Mouse (Mus musculus): ENCODE data around the gene Slc39a5.

The Slc39a5 gene

GRCm38 (mm10) chr10:128401056-128401455 is at the start of gene Slc39a5:
Gene Slc39a5, minus strand, starts transcription at chr10:128401229.
- ATAC-seq (ENCODE audit: insufficient number of reproducible peaks, low FRiP score, low TSS enrichment): no peak

DNA sequence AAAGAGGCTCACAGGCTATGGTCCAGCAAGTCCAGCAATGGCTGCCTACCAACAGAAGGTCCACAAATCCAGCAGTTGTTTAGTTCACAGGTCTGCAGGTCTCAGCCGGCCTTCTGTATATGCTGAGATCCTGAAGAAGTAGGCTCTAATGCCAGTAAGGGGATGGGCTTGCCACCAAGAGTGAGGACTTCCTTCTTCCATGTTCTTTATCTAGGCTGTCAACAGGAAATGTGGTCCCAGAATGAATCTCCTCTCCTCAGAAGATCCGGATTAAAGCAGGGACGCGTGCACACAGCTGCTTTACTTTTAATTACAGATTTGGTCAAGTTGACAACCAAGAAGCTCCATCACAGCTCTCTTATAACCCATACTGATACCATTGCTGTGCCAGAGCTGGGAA is 44.4 kb upstream of the Slc39a5 start:
- no peak for ATAC-seq (ENCODE audit: insufficient number of reproducible peaks, low FRiP score, low TSS enrichment)

DNA sequence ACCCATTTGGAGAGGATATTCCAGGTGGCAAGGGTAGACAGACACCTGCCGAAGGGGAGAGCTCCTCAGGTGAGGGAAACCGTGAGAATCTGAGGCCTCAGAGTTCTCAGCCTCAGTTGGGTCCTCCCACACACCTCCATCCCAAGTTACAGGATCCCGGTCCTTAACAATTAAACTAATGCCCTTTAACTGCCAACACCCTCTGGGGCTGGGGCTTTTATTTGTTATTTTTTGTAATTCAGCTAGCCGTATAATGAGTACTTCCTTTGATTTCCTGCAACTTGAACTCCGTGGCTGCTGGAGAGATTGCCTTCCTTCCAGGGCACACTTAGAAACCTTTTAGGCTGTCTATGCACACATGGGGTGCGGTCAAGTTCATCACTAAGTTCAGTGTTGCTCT is 43.3 kb upstream of the Slc39a5 start:
- ATAC-seq (ENCODE audit: insufficient number of reproducible peaks, low FRiP score, low TSS enrichment): no peak

DNA sequence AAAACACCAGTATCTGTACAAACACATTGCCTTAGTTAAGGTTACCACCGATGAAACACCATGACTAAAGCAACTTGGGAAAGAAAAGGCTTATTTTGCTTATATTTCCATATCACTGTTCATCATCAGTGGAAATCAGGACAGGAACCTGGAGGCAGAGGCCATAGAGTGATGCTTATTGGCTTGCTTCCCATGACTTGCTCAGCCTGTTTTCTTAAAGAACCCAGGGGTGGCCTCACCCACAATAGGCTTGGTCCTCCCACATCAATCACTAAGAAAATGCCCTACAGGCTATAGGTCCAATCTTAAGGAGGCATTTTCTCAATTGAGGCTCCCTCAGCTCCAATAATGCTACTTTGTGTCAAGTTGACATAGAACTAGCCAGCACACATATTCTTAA is 41.7 kb upstream of the Slc39a5 start:
- no peak for ATAC-seq (ENCODE audit: insufficient number of reproducible peaks, low FRiP score, low TSS enrichment)

GRCm38 (mm10) chr10:128441324-128442119 is 40.5 kb upstream of the Slc39a5 start:
- ATAC-seq (ENCODE audit: insufficient number of reproducible peaks, low FRiP score, low TSS enrichment): 0 out of 2 replicates have a peak, but pooled peaks have one; percentile 36

DNA sequence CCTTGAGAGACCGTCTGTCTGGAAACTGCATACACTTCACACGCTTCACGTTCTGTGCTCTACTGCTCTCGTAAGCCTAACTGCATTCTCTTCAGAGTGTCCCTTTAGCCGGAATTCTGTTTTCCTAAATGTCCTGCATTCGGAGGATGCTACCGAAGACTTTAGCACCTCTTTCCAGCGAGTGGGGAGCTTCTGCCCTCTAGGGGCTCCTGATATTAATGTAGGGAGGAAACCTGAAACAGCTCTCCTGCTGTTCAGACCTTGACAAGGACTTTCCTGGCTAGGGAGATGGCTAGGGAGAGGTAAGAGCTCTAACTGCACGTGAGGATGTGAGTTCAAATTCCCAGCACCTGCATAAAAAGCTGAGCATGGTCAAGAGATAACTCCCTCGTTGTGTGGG is 39.4 kb upstream of the Slc39a5 start:
- no peak for ATAC-seq (ENCODE audit: insufficient number of reproducible peaks, low FRiP score, low TSS enrichment)

- ATAC-seq (ENCODE audit: insufficient number of reproducible peaks, low FRiP score, low TSS enrichment): no peak
Observed at GRCm38 (mm10) chr10:128438675-128439279, 37.7 kb upstream of the Slc39a5 start.

GRCm38 (mm10) chr10:128436376-128436775 is 35.3 kb upstream of the Slc39a5 start:
- ATAC-seq (ENCODE audit: insufficient number of reproducible peaks, low FRiP score, low TSS enrichment): no peak; the same call in 1 of the 2 replicates

DNA sequence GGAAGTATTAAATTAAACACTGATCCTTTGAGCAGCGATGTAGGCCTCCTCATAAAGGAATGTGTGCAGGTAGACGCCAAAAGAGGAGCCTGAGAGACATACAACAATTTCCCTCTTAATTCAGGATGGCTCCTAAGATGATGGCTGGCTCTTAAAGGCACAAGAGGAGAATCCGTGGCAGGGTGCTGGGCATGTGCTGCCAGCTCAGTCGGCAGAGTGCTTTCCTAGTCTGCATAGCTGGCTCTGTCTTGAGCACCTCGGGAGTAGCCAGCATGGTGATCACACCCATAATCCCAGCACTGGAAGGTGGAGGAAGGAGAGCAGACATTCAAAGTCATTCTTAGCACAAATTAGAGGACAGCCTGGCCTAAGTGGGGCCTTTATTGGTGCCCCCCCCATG is 34.8 kb upstream of the Slc39a5 start:
- no peak for ATAC-seq (ENCODE audit: insufficient number of reproducible peaks, low FRiP score, low TSS enrichment)

DNA sequence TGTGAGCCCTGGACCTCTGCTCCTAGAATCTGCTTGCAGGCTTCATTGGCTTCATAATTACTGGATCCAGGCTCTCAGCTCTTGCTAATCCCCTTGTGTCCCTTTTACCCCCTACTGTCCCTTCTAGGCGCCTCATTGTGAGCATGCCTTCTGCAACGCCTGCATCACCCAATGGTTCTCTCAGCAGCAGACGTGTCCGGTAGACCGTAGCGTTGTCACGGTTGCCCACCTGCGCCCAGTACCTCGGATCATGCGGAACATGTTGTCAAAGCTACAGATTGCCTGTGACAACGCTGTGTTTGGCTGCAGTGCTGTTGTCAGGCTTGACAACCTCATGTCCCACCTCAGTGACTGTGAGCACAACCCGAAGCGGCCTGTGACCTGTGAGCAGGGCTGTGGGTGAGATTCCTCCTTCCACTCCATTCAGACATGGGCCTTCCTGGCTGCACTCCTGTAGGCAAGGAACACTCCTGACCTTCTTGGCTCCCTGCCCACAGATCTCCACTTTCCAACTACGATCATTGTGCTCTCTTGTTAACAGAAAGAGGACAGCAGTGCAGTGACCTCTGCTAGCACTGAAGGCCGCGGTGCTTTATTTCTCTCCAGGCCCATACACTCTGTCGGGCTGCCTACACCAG is 34.3 kb upstream of the Slc39a5 start:
- no peak; the same call in 1 of the 2 replicates for ATAC-seq (ENCODE audit: insufficient number of reproducible peaks, low FRiP score, low TSS enrichment)

- no peak for ATAC-seq (ENCODE audit: insufficient number of reproducible peaks, low FRiP score, low TSS enrichment)
Observed at GRCm38 (mm10) chr10:128434681-128435080, 33.7 kb upstream of the Slc39a5 start.

GRCm38 (mm10) chr10:128433417-128433816 is 32.4 kb upstream of the Slc39a5 start:
- no peak for ATAC-seq (ENCODE audit: insufficient number of reproducible peaks, low FRiP score, low TSS enrichment)

DNA sequence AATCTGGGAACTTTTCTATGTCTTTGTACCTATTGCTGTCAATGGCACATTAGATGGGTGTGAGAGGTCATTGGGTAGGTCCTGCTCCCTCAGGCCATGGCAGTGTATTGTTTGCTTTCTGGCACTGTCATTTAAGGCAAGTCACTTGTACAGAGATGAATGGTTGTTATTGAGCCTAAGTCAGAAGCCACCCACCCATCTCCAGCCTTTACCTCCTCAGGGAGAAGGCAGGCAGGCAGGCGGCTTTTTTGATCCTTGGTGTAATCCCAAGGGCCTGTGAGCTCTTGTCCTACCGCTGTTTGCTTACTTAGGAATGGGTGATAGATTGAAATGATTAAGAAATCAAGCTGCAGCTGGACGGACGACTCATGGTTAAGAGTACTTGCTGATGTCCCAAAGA is 28.4 kb upstream of the Slc39a5 start:
- no peak for ATAC-seq (ENCODE audit: insufficient number of reproducible peaks, low FRiP score, low TSS enrichment)

DNA sequence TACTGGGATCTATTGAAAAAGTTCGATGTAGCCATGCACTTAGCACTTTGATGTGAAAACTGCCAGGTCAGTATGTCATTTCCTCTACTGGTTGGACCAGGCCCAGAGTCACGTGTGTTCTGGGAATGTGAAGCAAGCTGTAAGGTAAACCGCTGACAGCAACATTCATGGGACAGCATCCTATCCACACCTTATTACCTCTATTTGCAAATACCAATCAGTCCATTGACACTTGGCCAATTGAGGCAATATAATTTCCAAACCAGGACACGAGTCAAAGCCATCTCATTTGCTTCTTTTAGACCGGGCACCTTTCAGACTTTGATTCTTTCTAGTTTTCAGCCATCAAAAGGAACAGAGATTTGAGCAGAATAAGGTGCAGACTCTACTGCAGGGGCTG is 28.0 kb upstream of the Slc39a5 start:
- ATAC-seq (ENCODE audit: insufficient number of reproducible peaks, low FRiP score, low TSS enrichment): no peak

DNA sequence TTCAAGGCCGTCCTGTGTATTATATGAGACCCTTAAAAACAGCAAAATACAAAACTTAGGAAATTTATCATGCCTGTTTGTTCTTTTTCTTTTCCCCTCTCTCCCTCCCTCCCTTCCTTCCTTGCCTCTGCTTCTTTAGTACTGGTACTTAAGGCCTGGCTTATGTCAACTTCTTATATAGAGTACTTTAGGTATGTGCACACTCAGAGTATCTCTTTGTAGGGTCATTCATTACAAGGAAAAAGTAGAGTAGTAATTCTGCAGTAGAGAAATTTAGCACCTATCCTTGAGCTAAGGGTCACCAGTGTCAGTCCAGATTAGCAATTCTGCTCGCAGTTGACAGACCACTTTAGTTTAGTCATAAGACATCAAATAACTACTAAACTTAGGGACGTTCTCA is 24.2 kb upstream of the Slc39a5 start:
- ATAC-seq (ENCODE audit: insufficient number of reproducible peaks, low FRiP score, low TSS enrichment): no peak

GRCm38 (mm10) chr10:128424604-128425003 is 23.6 kb upstream of the Slc39a5 start:
- ATAC-seq (ENCODE audit: insufficient number of reproducible peaks, low FRiP score, low TSS enrichment): no peak

DNA sequence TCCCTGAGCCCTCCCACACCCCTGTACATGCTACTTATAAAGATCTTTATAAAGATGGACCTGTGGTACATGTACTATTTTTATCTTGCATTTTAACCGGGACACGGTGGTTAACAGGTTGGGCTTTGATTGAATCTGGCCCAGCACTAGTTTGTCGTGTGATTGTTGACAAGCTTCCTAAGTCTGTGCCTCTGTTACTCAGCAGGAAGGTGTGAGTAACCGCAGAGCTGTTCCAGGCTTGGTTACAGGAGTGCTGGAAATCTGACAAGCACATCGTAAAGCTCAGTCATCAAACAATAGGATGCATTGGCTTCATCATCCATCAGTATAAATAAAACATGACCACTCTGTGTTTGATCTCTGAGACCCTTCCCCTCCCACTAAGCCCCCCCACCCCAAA is 21.4 kb upstream of the Slc39a5 start:
- ATAC-seq (ENCODE audit: insufficient number of reproducible peaks, low FRiP score, low TSS enrichment): no peak

DNA sequence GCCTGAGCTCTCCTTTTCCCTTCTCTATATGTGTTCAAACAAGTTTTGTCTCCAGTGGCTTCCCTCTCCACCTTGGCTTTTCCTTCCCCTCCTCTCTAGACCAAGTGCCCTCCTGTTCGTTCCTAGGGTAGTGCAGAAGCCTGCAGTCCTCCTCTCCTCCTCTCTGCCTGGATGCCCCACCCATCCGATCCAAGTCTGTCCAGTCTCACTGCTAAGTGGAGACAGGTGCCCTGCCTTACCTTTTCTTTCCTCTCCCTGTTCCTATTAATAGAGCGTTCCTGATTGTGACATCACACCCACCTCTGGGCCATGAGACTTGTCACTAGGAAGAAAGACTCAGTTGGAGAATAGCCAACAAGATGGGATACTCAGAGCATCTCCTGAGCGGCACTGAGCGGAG is 13.8 kb upstream of the Slc39a5 start:
- no peak for ATAC-seq (ENCODE audit: insufficient number of reproducible peaks, low FRiP score, low TSS enrichment)

DNA sequence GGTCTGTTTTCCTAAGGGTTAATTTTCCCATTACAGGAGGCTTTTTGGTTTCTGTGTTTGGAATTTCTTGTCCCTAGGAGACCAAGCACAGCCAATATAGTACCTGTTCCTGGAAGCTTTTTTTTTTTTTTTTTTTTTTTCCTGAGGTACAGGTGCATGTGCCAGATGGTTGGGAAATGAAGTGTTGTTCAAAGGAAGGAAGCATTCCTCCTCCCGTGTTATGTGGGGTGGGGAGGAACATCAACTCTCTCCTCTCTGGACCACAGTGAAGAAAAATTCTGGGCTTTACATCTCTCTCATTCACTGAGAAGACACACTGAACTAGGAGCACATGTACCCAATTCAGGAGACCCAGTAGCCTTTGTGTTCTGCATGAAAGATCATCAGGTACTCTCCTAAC is 12.0 kb upstream of the Slc39a5 start:
- ATAC-seq (ENCODE audit: insufficient number of reproducible peaks, low FRiP score, low TSS enrichment): no peak

GRCm38 (mm10) chr10:128412558-128412957 is 11.5 kb upstream of the Slc39a5 start:
- no peak for ATAC-seq (ENCODE audit: insufficient number of reproducible peaks, low FRiP score, low TSS enrichment)

GRCm38 (mm10) chr10:128412055-128412381 is 11.0 kb upstream of the Slc39a5 start:
- ATAC-seq (ENCODE audit: insufficient number of reproducible peaks, low FRiP score, low TSS enrichment): no peak

Data from cerebellum, adult (tissue).